Mouse (Mus musculus) forebrain, embryonic 16.5 days (tissue): Measurements from ENCODE around the gene Camk1d. TPM values are rescaled to one million over a fixed set of nuclear protein-coding genes. Genes with fewer than 3 reads are reported as not detected.

ENCODE experiments used
- ATAC-seq: fragments of 200-750 bp; cut with Nextera tagmentation; 2 replicates; pipeline ENCODE4 v1.8.0; 2017; ENCODE audit warnings: mild to moderate bottlenecking, moderate library complexity
- H3K27ac ChIP-seq: fragments of 300-500 bp; sonication (generic); 2 replicates; pipeline ENCODE4 v1.5.1; 2014; ENCODE audit warnings: low read length, control low read depth
- H3K27me3 ChIP-seq: fragments of 300-500 bp; sonication (generic); replicated peaks from 2 replicates; pipeline ENCODE4 v1.6.1; 2014; ENCODE audit warnings: low read length; ENCODE audit not compliant: control insufficient read depth, insufficient read depth
- H3K36me3 ChIP-seq: fragments of 300-500 bp; sonication (generic); 2 replicates; pipeline ENCODE4 v1.6.1; 2014; ENCODE audit not compliant: control insufficient read depth, insufficient read depth
- H3K4me1 ChIP-seq: fragments of 300-500 bp; sonication (generic); replicated peaks from 2 replicates; pipeline ENCODE4 v1.6.1; 2014; ENCODE audit warnings: low read length; ENCODE audit not compliant: control insufficient read depth, insufficient read depth
- H3K4me2 ChIP-seq: fragments of 300-500 bp; sonication (generic); 2 replicates; pipeline ENCODE4 v1.6.1; 2014; ENCODE audit warnings: mild to moderate bottlenecking, low read length, control low read depth
- H3K4me3 ChIP-seq: fragments of 300-500 bp; sonication (generic); replicated peaks from 2 replicates; pipeline ENCODE4 v1.5.1; 2014; ENCODE audit warnings: mild to moderate bottlenecking, low read length, control low read depth
- H3K9ac ChIP-seq: fragments of 300-500 bp; sonication (generic); replicated peaks from 2 replicates; pipeline ENCODE4 v1.6.1; 2014; ENCODE audit warnings: low read depth, low read length, control low read depth
- H3K9me3 ChIP-seq: fragments of 300-500 bp; sonication (generic); 2 replicates; pipeline ENCODE4 v1.6.1; 2016; ENCODE audit warnings: low read length; ENCODE audit not compliant: control insufficient read depth
- WGBS: fragments of 180-500 bp; shearing (Covaris S2); extraction: QIAGEN DNeasy Blood & Tissue Kit; methylation state at CpG from one replicate; pipeline ENCODE4 v1.1.7; 2014; 5-methylcytosine and 5-hydroxymethylcytosine counted together
- polyA plus RNA-seq: library from polyadenylated mRNA; unstranded; fragments of >200 nt; fragmentation: Nextera tagmentation; extraction: Ambion mirVana; gene quantifications from 2 replicates; pipeline ENCODE4 v1.2.1, GENCODE M21; 2015

Gene Camk1d
- polyA plus RNA-seq, 1 experiment from 2014 or later: 10.6 TPM

GRCm38 (mm10) chr2:5294451-5294850 is 419.9 kb downstream of the Camk1d start:
- no peaks in the 10 kb centered on the region for H3K36me3 ChIP-seq
- WGBS: 82% methylated on average over 5 of the region's 5 CpGs
- H3K4me2 ChIP-seq: no peak overlapping the region
- H3K9ac ChIP-seq: no peak overlapping the region
- H3K4me1 ChIP-seq: 0 out of 2 replicates have a peak, but pooled peaks cover 2% of the 10 kb centered on the region
- no peak for ATAC-seq
- H3K4me3 ChIP-seq: no peak overlapping the region
- H3K27me3 ChIP-seq: no peaks in the 10 kb centered on the region
- H3K9me3 ChIP-seq: no peaks in the 10 kb centered on the region
- no peak overlapping the region for H3K27ac ChIP-seq

DNA sequence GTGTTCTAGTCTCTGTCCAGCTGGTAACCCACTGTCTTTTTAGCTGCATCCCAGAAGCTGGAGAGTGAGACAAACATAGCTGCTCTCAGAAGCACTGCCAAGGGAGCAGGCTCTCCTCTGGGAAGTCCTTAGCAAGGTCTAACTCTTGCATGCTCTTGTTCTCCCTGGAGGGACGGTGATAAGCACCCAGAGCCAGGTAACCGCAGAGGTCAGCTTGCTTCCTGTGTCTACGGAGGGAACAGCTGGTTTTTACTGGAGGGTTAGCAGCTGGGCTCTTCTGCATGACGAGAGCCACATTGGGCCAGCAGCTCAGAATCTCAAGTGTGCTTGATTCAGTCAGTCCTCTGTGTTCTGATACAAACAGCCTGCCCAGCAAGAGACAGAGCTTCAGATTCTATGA is 425.7 kb downstream of the Camk1d start:
- H3K27me3 ChIP-seq: no peaks in the 10 kb centered on the region
- no peak overlapping the region for H3K27ac ChIP-seq
- no peak for ATAC-seq
- H3K9ac ChIP-seq: no peak overlapping the region
- WGBS: 81% methylated on average over 4 of the region's 4 CpGs
- H3K9me3 ChIP-seq: 0 out of 2 replicates have a peak, but pooled peaks cover 2% of the 10 kb centered on the region
- H3K4me1 ChIP-seq: no peaks in the 10 kb centered on the region
- H3K4me2 ChIP-seq: no peak overlapping the region
- H3K36me3 ChIP-seq: no peaks in the 10 kb centered on the region
- no peak overlapping the region for H3K4me3 ChIP-seq

DNA sequence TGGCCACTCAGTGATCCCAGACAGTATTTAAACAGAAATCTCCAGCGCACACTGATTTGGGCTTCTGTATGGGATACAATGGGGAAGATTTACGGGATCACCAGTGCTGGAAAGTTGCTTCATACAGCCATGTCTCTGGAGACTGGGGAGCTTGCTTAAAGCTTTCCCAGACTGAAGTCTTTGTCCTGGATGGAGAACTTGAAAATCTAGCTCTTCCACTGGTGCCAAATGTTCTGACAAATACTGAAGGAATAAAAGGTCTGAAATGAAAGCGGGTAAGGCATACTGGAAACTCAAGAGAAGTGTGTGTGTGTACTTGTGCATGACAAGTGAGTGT is 427.3 kb downstream of the Camk1d start:
- H3K36me3 ChIP-seq: no peaks in the 10 kb centered on the region
- H3K4me3 ChIP-seq: no peak overlapping the region
- H3K4me1 ChIP-seq: no peaks in the 10 kb centered on the region
- H3K27me3 ChIP-seq: no peaks in the 10 kb centered on the region
- H3K9me3 ChIP-seq: 0 out of 2 replicates have a peak, but pooled peaks cover 2% of the 10 kb centered on the region
- no peak overlapping the region for H3K27ac ChIP-seq
- ATAC-seq: no peak
- H3K9ac ChIP-seq: no peak overlapping the region
- 94% methylated on average over 3 of the region's 3 CpGs for WGBS
- H3K4me2 ChIP-seq: no peak overlapping the region

GRCm38 (mm10) chr2:5286189-5287043 is 427.9 kb downstream of the Camk1d start:
- no peak for ATAC-seq
- 84% methylated on average over 5 of the region's 5 CpGs for WGBS
- Histone ChIP-seq H3K27me3 (no peaks in the 10 kb centered on the region), H3K9ac (no peak overlapping the region), H3K4me2 (no peak overlapping the region), H3K4me3 (no peak overlapping the region), H3K36me3 (no peaks in the 10 kb centered on the region), H3K4me1 (no peaks in the 10 kb centered on the region), H3K9me3 (0 out of 2 replicates have a peak, but pooled peaks cover 2% of the 10 kb centered on the region), H3K27ac (no peak overlapping the region)

GRCm38 (mm10) chr2:5284351-5284750 is 430.0 kb downstream of the Camk1d start:
- H3K4me1 ChIP-seq: no peaks in the 10 kb centered on the region
- H3K27ac ChIP-seq: no peak overlapping the region
- H3K9me3 ChIP-seq: 0 out of 2 replicates have a peak, but pooled peaks cover 2% of the 10 kb centered on the region
- WGBS: 80% methylated on average over 5 of the region's 5 CpGs
- H3K4me3 ChIP-seq: no peak overlapping the region
- no peak for ATAC-seq
- H3K4me2 ChIP-seq: no peak overlapping the region
- no peaks in the 10 kb centered on the region for H3K36me3 ChIP-seq
- no peak overlapping the region for H3K9ac ChIP-seq
- H3K27me3 ChIP-seq: no peaks in the 10 kb centered on the region

GRCm38 (mm10) chr2:5282623-5283022 is 431.7 kb downstream of the Camk1d start:
- Histone ChIP-seq H3K27ac (no peak overlapping the region), H3K4me1 (no peaks in the 10 kb centered on the region), H3K9me3 (0 out of 2 replicates have a peak, but pooled peaks cover 2% of the 10 kb centered on the region), H3K4me2 (no peak overlapping the region), H3K9ac (no peak overlapping the region), H3K36me3 (no peaks in the 10 kb centered on the region), H3K4me3 (no peak overlapping the region), H3K27me3 (no peaks in the 10 kb centered on the region)
- WGBS: 66% methylated on average over 4 of the region's 4 CpGs
- ATAC-seq: no peak

- Histone ChIP-seq H3K4me2 (no peak overlapping the region), H3K4me1 (no peaks in the 10 kb centered on the region), H3K9ac (no peak overlapping the region), H3K27ac (no peak overlapping the region), H3K9me3 (no peaks in the 10 kb centered on the region), H3K4me3 (no peak overlapping the region), H3K36me3 (no peaks in the 10 kb centered on the region), H3K27me3 (no peaks in the 10 kb centered on the region)
- WGBS: 84% methylated on average over 2 of the region's 2 CpGs
- no peak for ATAC-seq
These were observed 446.3 kb downstream of the Camk1d start for GRCm38 (mm10) chr2:5267980-5268379.

GRCm38 (mm10) chr2:5262279-5262678 is 452.0 kb downstream of the Camk1d start:
- Histone ChIP-seq H3K9ac (no peak overlapping the region), H3K4me1 (peaks cover 5% of the 10 kb centered on the region; the same call in 1 of the 2 replicates), H3K27ac (no peak overlapping the region), H3K27me3 (no peaks in the 10 kb centered on the region), H3K4me2 (no peak overlapping the region), H3K4me3 (no peak overlapping the region), H3K36me3 (no peaks in the 10 kb centered on the region), H3K9me3 (peaks cover 2% of the 10 kb centered on the region; the same call in 1 of the 2 replicates)
- ATAC-seq: peak; percentile 87
- 50% methylated on average over 2 of the region's 2 CpGs for WGBS

- no peak overlapping the region for H3K9ac ChIP-seq
- no peak overlapping the region for H3K27ac ChIP-seq
- H3K4me1 ChIP-seq: peaks cover 5% of the 10 kb centered on the region; the same call in 1 of the 2 replicates
- WGBS: 94% methylated on average over 3 of the region's 3 CpGs
- no peak overlapping the region for H3K4me2 ChIP-seq
- no peak overlapping the region for H3K4me3 ChIP-seq
- peaks cover 5% of the 10 kb centered on the region; the same call in 1 of the 2 replicates for H3K9me3 ChIP-seq
- H3K27me3 ChIP-seq: no peaks in the 10 kb centered on the region
- ATAC-seq: no peak
- no peaks in the 10 kb centered on the region for H3K36me3 ChIP-seq
These were observed 456.1 kb downstream of the Camk1d start for GRCm38 (mm10) chr2:5258250-5258649.
